Comparison of ENCODE assay signal across 28 mouse cellular contexts in the genomic region with DNA sequence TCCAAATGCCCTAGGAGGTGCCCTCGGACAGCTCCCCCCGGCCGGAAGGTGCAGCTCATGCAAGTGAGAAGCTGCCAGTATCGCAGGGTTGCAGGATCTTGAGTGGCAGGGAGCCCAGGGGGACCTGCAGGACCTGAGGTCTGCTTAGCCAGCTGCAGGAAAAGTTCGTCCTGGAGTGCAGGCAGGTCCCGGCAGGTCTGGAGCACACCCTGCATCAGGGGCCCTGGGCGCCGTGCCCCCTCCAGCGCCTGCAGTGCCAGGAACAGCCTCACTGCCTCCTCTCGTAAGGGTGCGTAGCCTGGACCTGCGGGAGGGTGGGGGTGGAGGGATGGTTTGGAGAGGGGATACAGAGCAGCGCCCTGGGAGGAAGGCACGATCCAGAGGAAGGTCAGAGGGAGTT. TPM values are rescaled to one million over a fixed set of nuclear protein-coding genes. Genes with fewer than 3 reads are reported as not detected.
DNase-seq lines count a peak whose midpoint lies in the region; ATAC-seq and TF ChIP-seq lines count a peak whose summit lies in the region.
"Had no signal": no experiment of that assay in that cellular context is flagged by ENCODE, and none has a peak within 500 bp of the region (broad histone marks: within the 10 kb centered on the region; RNA-seq: fewer than 3 reads in every experiment).

No protein-coding gene starts in this region.

- H3K27ac ChIP-seq in cerebellum, adult 2 months (ENCODE audit: insufficient read depth, low read length): no peak overlapping the region
- H3K27ac ChIP-seq in limb, embryonic 11.5 days (replicated peaks; ENCODE audit: low read depth, low read length): no peak overlapping the region
- H3K27ac ChIP-seq in limb, embryonic 10.5 days: no peak overlapping the region
- H3K27ac ChIP-seq in embryonic facial prominence, embryonic 15.5 days (replicated peaks): 0 out of 2 replicates have a peak overlapping the region, but pooled peaks have one; percentile 2
- peak overlapping the region; percentile 28; the same call in 1 of the 2 replicates for H3K27ac ChIP-seq in stomach, embryonic 16.5 days (ENCODE audit: low read length)
- H3K27ac ChIP-seq: heart, adult 2 months; heart, embryonic 13.5 days; hindbrain, embryonic 10.5 days; hindbrain, embryonic 15.5 days; liver, embryonic 12.5 days; neural tube, embryonic 15.5 days had no signal

- WGBS in cerebellum, adult 2 months: 51% methylated on average over 14 of the region's 14 CpGs
- WGBS in limb, embryonic 11.5 days: 41% methylated on average over 14 of the region's 14 CpGs
- WGBS in limb, embryonic 10.5 days: 48% methylated on average over 14 of the region's 14 CpGs
- WGBS in embryonic facial prominence, embryonic 15.5 days: 58% methylated on average over 14 of the region's 14 CpGs
- WGBS in stomach, embryonic 16.5 days: 72% methylated on average over 14 of the region's 14 CpGs

- no peak for TF ChIP-seq CTCF in cerebellum, adult 2 months (IDR thresholded peaks at IDR 0.05; ENCODE audit: borderline replicate concordance, insufficient read depth, low read depth, low read length)

- no peak overlapping the region for H3K9ac ChIP-seq in limb, embryonic 11.5 days (ENCODE audit: low read length)
- no peak overlapping the region for H3K9ac ChIP-seq in embryonic facial prominence, embryonic 15.5 days
- H3K9ac ChIP-seq in stomach, embryonic 16.5 days (ENCODE audit: low read length): 0 out of 2 replicates have a peak overlapping the region, but pooled peaks have one; percentile 22
- H3K9ac ChIP-seq: heart, embryonic 13.5 days; hindbrain, embryonic 15.5 days; liver, embryonic 12.5 days; liver, postnatal 0 days; neural tube, embryonic 15.5 days had no signal

- H3K27me3 ChIP-seq in cerebellum, adult 2 months (ENCODE audit: control insufficient read depth, insufficient read depth, low read length): no peaks in the 10 kb centered on the region
- peaks cover 89% of the 10 kb centered on the region for H3K27me3 ChIP-seq in limb, embryonic 11.5 days (ENCODE audit: control insufficient read depth, insufficient read depth, low read length)
- H3K27me3 ChIP-seq in limb, embryonic 10.5 days (ENCODE audit: low read depth, poor library complexity, severe bottlenecking): peaks cover 96% of the 10 kb centered on the region
- H3K27me3 ChIP-seq in embryonic facial prominence, embryonic 15.5 days: peaks cover 60% of the 10 kb centered on the region
- no peaks in the 10 kb centered on the region; the same call in 1 of the 2 replicates for H3K27me3 ChIP-seq in stomach, embryonic 16.5 days (ENCODE audit: control insufficient read depth, insufficient read depth, low read length)

- H3K9me3 ChIP-seq in limb, embryonic 11.5 days (ENCODE audit: control insufficient read depth, low read length): no peaks in the 10 kb centered on the region
- no peaks in the 10 kb centered on the region for H3K9me3 ChIP-seq in limb, embryonic 10.5 days (replicated peaks)
- no peaks in the 10 kb centered on the region for H3K9me3 ChIP-seq in embryonic facial prominence, embryonic 15.5 days (replicated peaks)
- no peaks in the 10 kb centered on the region for H3K9me3 ChIP-seq in stomach, embryonic 16.5 days (replicated peaks; ENCODE audit: control insufficient read depth, low read length)
- H3K9me3 ChIP-seq: heart, embryonic 13.5 days; hindbrain, embryonic 10.5 days; hindbrain, embryonic 15.5 days; liver, embryonic 12.5 days; megakaryocyte, embryonic 14.5 days; neural tube, embryonic 15.5 days had no signal

- peak; percentile 24 to 41 for DNase-seq in cerebellum, adult 2 months
- no peak for DNase-seq in cerebellum, adult 9-10 months
- DNase-seq in limb, embryonic 11.5 days (ENCODE audit: low spot score): peak; percentile 29
- no peak for DNase-seq in limb, embryonic 10.5 days (ENCODE audit: low spot score)
- no peak for DNase-seq in spleen, adult 12 weeks (ENCODE audit: low spot score)
- DNase-seq: adrenal gland, postnatal 14 days; gastrocnemius, postnatal 36 days; heart, postnatal 14 days; kidney, adult 11 months; kidney, postnatal 25 days; liver, postnatal 0 days; lung, postnatal 36 days; midbrain, embryonic 14.5 days; right cerebral cortex, postnatal 25 days; spleen, adult 18-20 months; thymus, postnatal 14 days had no signal

- ATAC-seq in limb, embryonic 11.5 days (ENCODE audit: insufficient number of reproducible peaks, low FRiP score, low TSS enrichment, low read depth): no peak
- ATAC-seq in embryonic facial prominence, embryonic 15.5 days (ENCODE audit: insufficient number of reproducible peaks, low FRiP score, low TSS enrichment, low read depth): no peak
- ATAC-seq in stomach, embryonic 16.5 days (ENCODE audit: insufficient read depth, low FRiP score): no peak
- ATAC-seq: CD4-positive, CD25-positive, alpha-beta regulatory T cell, adult 4 months; forebrain, embryonic 14.5 days; inflammation-experienced regulatory T-cells, adult 6 months; liver, embryonic 12.5 days; liver, postnatal 0 days had no signal

- no peak overlapping the region for H3K4me3 ChIP-seq in cerebellum, adult 2 months (replicated peaks; ENCODE audit: insufficient read depth, low read depth, low read length)
- no peak overlapping the region for H3K4me3 ChIP-seq in limb, embryonic 11.5 days (ENCODE audit: low read depth, low read length)
- no peak overlapping the region for H3K4me3 ChIP-seq in limb, embryonic 10.5 days
- no peak overlapping the region for H3K4me3 ChIP-seq in embryonic facial prominence, embryonic 15.5 days (replicated peaks)
- H3K4me3 ChIP-seq in stomach, embryonic 16.5 days (replicated peaks; ENCODE audit: low read length): 0 out of 2 replicates have a peak overlapping the region, but pooled peaks have one; percentile 9
- H3K4me3 ChIP-seq: heart, adult 2 months; heart, embryonic 13.5 days; hindbrain, embryonic 10.5 days; hindbrain, embryonic 15.5 days; liver, embryonic 12.5 days; megakaryocyte, embryonic 14.5 days; neural tube, embryonic 15.5 days had no signal

- H3K36me3 ChIP-seq in limb, embryonic 11.5 days (ENCODE audit: control insufficient read depth, insufficient read depth, low read length): no peaks in the 10 kb centered on the region; the same call in 1 of the 2 replicates
- H3K36me3 ChIP-seq in limb, embryonic 10.5 days: peaks cover 7% of the 10 kb centered on the region
- peaks cover 53% of the 10 kb centered on the region for H3K36me3 ChIP-seq in embryonic facial prominence, embryonic 15.5 days
- peaks cover 29% of the 10 kb centered on the region for H3K36me3 ChIP-seq in stomach, embryonic 16.5 days (ENCODE audit: control insufficient read depth, insufficient read depth, low read length)

- peaks cover 29% of the 10 kb centered on the region for H3K4me1 ChIP-seq in cerebellum, adult 2 months (ENCODE audit: control insufficient read depth, insufficient read depth, low read length)
- peaks cover 27% of the 10 kb centered on the region for H3K4me1 ChIP-seq in limb, embryonic 11.5 days (ENCODE audit: control insufficient read depth, insufficient read depth, low read length)
- H3K4me1 ChIP-seq in limb, embryonic 10.5 days: peaks cover 59% of the 10 kb centered on the region
- H3K4me1 ChIP-seq in embryonic facial prominence, embryonic 15.5 days: peaks cover 72% of the 10 kb centered on the region
- H3K4me1 ChIP-seq in stomach, embryonic 16.5 days (ENCODE audit: control insufficient read depth, insufficient read depth, low read length): peaks cover 30% of the 10 kb centered on the region

- no peak overlapping the region for H3K4me2 ChIP-seq in limb, embryonic 11.5 days (ENCODE audit: low read depth, severe bottlenecking)
- no peak overlapping the region for H3K4me2 ChIP-seq in embryonic facial prominence, embryonic 15.5 days (replicated peaks)
- peak overlapping the region; percentile 32; the same call in 1 of the 2 replicates for H3K4me2 ChIP-seq in stomach, embryonic 16.5 days (ENCODE audit: low read depth, low read length)
- H3K4me2 ChIP-seq: heart, embryonic 13.5 days; hindbrain, embryonic 15.5 days; liver, embryonic 12.5 days; neural tube, embryonic 15.5 days had no signal

- no peak for TF ChIP-seq POLR2A in cerebellum, adult 2 months (IDR thresholded peaks at IDR 0.05; ENCODE audit: borderline replicate concordance, insufficient read depth, low read length)

RNA-seq across cellular contexts. Expression of a gene that starts 4.0 kb away (rescaled TPM):
- polyA plus RNA-seq in cerebellum, adult 2 months (2012; rRNA removed): 151 and 169 TPM in 2 replicates
- 0.04 and 0.21 TPM in 2 replicates for polyA plus RNA-seq in limb, embryonic 11.5 days (2014; fragmentation: Nextera tagmentation; extraction: Ambion mirVana)
- polyA plus RNA-seq in limb, embryonic 10.5 days (2016; fragmentation: Nextera tagmentation; extraction: Ambion mirVana): 0.04 and 0.09 TPM in 2 replicates
- polyA plus RNA-seq in embryonic facial prominence, embryonic 15.5 days (2015; fragmentation: Nextera tagmentation; extraction: Ambion mirVana): 2.0 and 2.2 TPM in 2 replicates
- 2.3 and 2.6 TPM in 2 replicates for polyA plus RNA-seq in stomach, embryonic 16.5 days (2015; fragmentation: Nextera tagmentation; extraction: Ambion mirVana)

RNA-seq across cellular contexts. Expression of a gene that starts 4.8 kb away (rescaled TPM):
- polyA plus RNA-seq in cerebellum, adult 2 months (2012; rRNA removed): 67.6 and 71.0 TPM in 2 replicates
- polyA plus RNA-seq in limb, embryonic 11.5 days (2014; fragmentation: Nextera tagmentation; extraction: Ambion mirVana): 2.6 and 4.1 TPM in 2 replicates
- polyA plus RNA-seq in limb, embryonic 10.5 days (2016; fragmentation: Nextera tagmentation; extraction: Ambion mirVana): 1.9 and 3.0 TPM in 2 replicates
- 27.2 and 28.7 TPM in 2 replicates for polyA plus RNA-seq in embryonic facial prominence, embryonic 15.5 days (2015; fragmentation: Nextera tagmentation; extraction: Ambion mirVana)
- polyA plus RNA-seq in stomach, embryonic 16.5 days (2015; fragmentation: Nextera tagmentation; extraction: Ambion mirVana): 17.6 and 18.7 TPM in 2 replicates
- polyA plus RNA-seq: CD4-positive, CD25-positive, alpha-beta regulatory T cell, adult 4 months; inflammation-experienced regulatory T-cells, adult 6 months had no signal

RNA-seq across cellular contexts. Expression of a gene that starts 8.9 kb away (rescaled TPM):
- 0.82 and 1.0 TPM in 2 replicates for polyA plus RNA-seq in cerebellum, adult 2 months (2012; rRNA removed)
- 0.13 TPM in 1 of 2 replicates, not detected in the other for polyA plus RNA-seq in limb, embryonic 11.5 days (2014; fragmentation: Nextera tagmentation; extraction: Ambion mirVana)
- not detected in 2 replicates for polyA plus RNA-seq in limb, embryonic 10.5 days (2016; fragmentation: Nextera tagmentation; extraction: Ambion mirVana)
- polyA plus RNA-seq in embryonic facial prominence, embryonic 15.5 days (2015; fragmentation: Nextera tagmentation; extraction: Ambion mirVana): 0.24 and 0.50 TPM in 2 replicates
- 0.26 and 0.43 TPM in 2 replicates for polyA plus RNA-seq in stomach, embryonic 16.5 days (2015; fragmentation: Nextera tagmentation; extraction: Ambion mirVana)
- polyA plus RNA-seq: midbrain, embryonic 14.5 days had no signal

RNA-seq across cellular contexts. Expression of a gene that starts 10.7 kb away (rescaled TPM):
- 44.3 and 47.8 TPM in 2 replicates for polyA plus RNA-seq in cerebellum, adult 2 months (2012; rRNA removed)
- 4.8 and 5.0 TPM in 2 replicates for polyA plus RNA-seq in limb, embryonic 11.5 days (2014; fragmentation: Nextera tagmentation; extraction: Ambion mirVana)
- polyA plus RNA-seq in limb, embryonic 10.5 days (2016; fragmentation: Nextera tagmentation; extraction: Ambion mirVana): 2.5 and 3.0 TPM in 2 replicates
- polyA plus RNA-seq in embryonic facial prominence, embryonic 15.5 days (2015; fragmentation: Nextera tagmentation; extraction: Ambion mirVana): 11.1 and 11.9 TPM in 2 replicates
- polyA plus RNA-seq in stomach, embryonic 16.5 days (2015; fragmentation: Nextera tagmentation; extraction: Ambion mirVana): 3.9 and 4.6 TPM in 2 replicates

RNA-seq across cellular contexts. Expression of a gene that starts 46.6 kb away (rescaled TPM):
- polyA plus RNA-seq in cerebellum, adult 2 months (2012; rRNA removed): 39.1 and 39.3 TPM in 2 replicates
- polyA plus RNA-seq in limb, embryonic 11.5 days (2014; fragmentation: Nextera tagmentation; extraction: Ambion mirVana): 113 and 119 TPM in 2 replicates
- polyA plus RNA-seq in limb, embryonic 10.5 days (2016; fragmentation: Nextera tagmentation; extraction: Ambion mirVana): 145 and 158 TPM in 2 replicates
- 69.7 and 73.4 TPM in 2 replicates for polyA plus RNA-seq in embryonic facial prominence, embryonic 15.5 days (2015; fragmentation: Nextera tagmentation; extraction: Ambion mirVana)
- 63.0 and 63.5 TPM in 2 replicates for polyA plus RNA-seq in stomach, embryonic 16.5 days (2015; fragmentation: Nextera tagmentation; extraction: Ambion mirVana)

Comparison
In these comparisons a context has a peak if more than half of its experiments do, and no peak if none do; other contexts are left out.
1. DNase-seq: peak in cerebellum, adult 2 months (2 of 2) and limb, embryonic 11.5 days (single experiment); none in cerebellum, adult 9-10 months (single experiment), limb, embryonic 10.5 days (single experiment) and spleen, adult 12 weeks (single experiment).
2. H3K27ac ChIP-seq: peak in embryonic facial prominence, embryonic 15.5 days (single experiment) and stomach, embryonic 16.5 days (single experiment); none in cerebellum, adult 2 months (single experiment), limb, embryonic 11.5 days (single experiment) and limb, embryonic 10.5 days (single experiment).
3. RNA of a gene that starts 4.0 kb away (polyA plus RNA-seq): 151 to 169 TPM in cerebellum, adult 2 months; 2.3 to 2.6 TPM in stomach, embryonic 16.5 days, 2.0 to 2.2 TPM in embryonic facial prominence, embryonic 15.5 days, 0.04 to 0.21 TPM in limb, embryonic 11.5 days and 0.04 to 0.09 TPM in limb, embryonic 10.5 days; every median in the first group is over 10 times any median in the second.